In genomic region chr2:30829315-30829714, GRCm38 (mm10) we compare ENCODE assay signal across 9 mouse cellular contexts. TPM values are rescaled to one million over a fixed set of nuclear protein-coding genes. Genes with fewer than 3 reads are reported as not detected.
A peak's percentile ranks its signal among the peaks of the same experiment; 100 is the strongest.
DNase-seq lines count a peak whose midpoint lies in the region; ATAC-seq and TF ChIP-seq lines count a peak whose summit lies in the region.
"Had no signal": no experiment of that assay in that cellular context is flagged by ENCODE, and none has a peak within 500 bp of the region (broad histone marks: within the 10 kb centered on the region; RNA-seq: fewer than 3 reads in every experiment).

No protein-coding gene starts in this region.

- H3K4me1 ChIP-seq in lung, adult 2 months (ENCODE audit: control insufficient read depth, insufficient read depth, low read length) = peaks cover 7% of the 10 kb centered on the region
- peaks cover 13% of the 10 kb centered on the region for H3K4me1 ChIP-seq in hindbrain, embryonic 16.5 days (ENCODE audit: control insufficient read depth, insufficient read depth, low read depth, low read length)

- no peak overlapping the region for H3K27ac ChIP-seq in hindbrain, embryonic 16.5 days (ENCODE audit: low read depth, low read length)
- H3K27ac ChIP-seq: neural tube, embryonic 13.5 days had no signal

- H3K27me3 ChIP-seq in hindbrain, embryonic 16.5 days (replicated peaks; ENCODE audit: control insufficient read depth, insufficient read depth, low read length) = no peaks in the 10 kb centered on the region

- no peak for TF ChIP-seq POLR2A in lung, adult 2 months (IDR thresholded peaks at IDR 0.05; ENCODE audit: borderline replicate concordance, extremely low read depth, low read depth, low read length)

- 40% methylated on average over 5 of the region's 5 CpGs for WGBS in lung, adult 2 months
- 45% methylated on average over 5 of the region's 5 CpGs for WGBS in hindbrain, embryonic 16.5 days

- no peak overlapping the region for H3K4me2 ChIP-seq in hindbrain, embryonic 16.5 days (ENCODE audit: low read length)
- H3K4me2 ChIP-seq: neural tube, embryonic 13.5 days had no signal

- peak; percentile 65 for DNase-seq in embryo, embryonic 10 days (ENCODE audit: low spot score)
- DNase-seq in embryo, embryonic 11 days = no peak
- DNase-seq in lung, adult 2 months = no peak
- no peak for DNase-seq in lung, postnatal 25 days (ENCODE audit: low spot score)
- DNase-seq in spleen, postnatal 14 days (ENCODE audit: low spot score in 2 of 2) = peak; percentile 38 to 58
- DNase-seq in right cerebral cortex, postnatal 36 days (ENCODE audit: low spot score in 2 of 2) = no peak

- ATAC-seq in erythroblast, adult 5-6 weeks (replicated peaks; ENCODE audit: low FRiP score, poor library complexity, severe bottlenecking) = peak; percentile 41
- no peak for ATAC-seq in hindbrain, embryonic 16.5 days

- no peaks in the 10 kb centered on the region for H3K9me3 ChIP-seq in hindbrain, embryonic 16.5 days (ENCODE audit: control insufficient read depth, low read length)
- H3K9me3 ChIP-seq: neural tube, embryonic 13.5 days had no signal

- no peak overlapping the region for H3K9ac ChIP-seq in hindbrain, embryonic 16.5 days (ENCODE audit: low read depth, low read length)
- H3K9ac ChIP-seq: neural tube, embryonic 13.5 days had no signal

- peaks cover 12% of the 10 kb centered on the region for H3K36me3 ChIP-seq in hindbrain, embryonic 16.5 days (ENCODE audit: control insufficient read depth, insufficient read depth, low read length)

- TF ChIP-seq CTCF in lung, adult 2 months (IDR thresholded peaks at IDR 0.05; ENCODE audit: insufficient read depth, low read length) = peak; percentile 50

- H3K4me3 ChIP-seq in lung, adult 2 months (replicated peaks; ENCODE audit: extremely low read depth, low read depth, low read length) = no peak overlapping the region
- H3K4me3 ChIP-seq in hindbrain, embryonic 16.5 days (ENCODE audit: low read length) = no peak overlapping the region
- H3K4me3 ChIP-seq: neural tube, embryonic 13.5 days had no signal

RNA-seq across cellular contexts. Expression of gene Asb6, which starts 0.8 kb away (rescaled TPM):
- polyA plus RNA-seq in lung, adult 2 months (2012; rRNA removed) = 42.0 and 44.8 TPM in 2 replicates
- total RNA-seq in erythroblast, adult 5-6 weeks (2015; ENCODE audit: low replicate concordance) = 13.6 and 19.2 TPM in 2 replicates
- total RNA-seq in erythroblast, adult 5-6 weeks (2017; ENCODE audit: low replicate concordance) = 40.6 and 42.2 TPM in 2 replicates
- polyA plus RNA-seq in hindbrain, embryonic 16.5 days (2015; fragmentation: Nextera tagmentation; extraction: Ambion mirVana) = 44.9 and 47.2 TPM in 2 replicates

RNA-seq across cellular contexts. Expression of gene Prrx2, which starts 5.5 kb away (rescaled TPM):
- polyA plus RNA-seq in lung, adult 2 months (2012; rRNA removed) = 6.2 and 6.6 TPM in 2 replicates
- not detected in 2 replicates for total RNA-seq in erythroblast, adult 5-6 weeks (2015; ENCODE audit: low replicate concordance)
- not detected in 2 replicates for total RNA-seq in erythroblast, adult 5-6 weeks (2017; ENCODE audit: low replicate concordance)
- polyA plus RNA-seq in hindbrain, embryonic 16.5 days (2015; fragmentation: Nextera tagmentation; extraction: Ambion mirVana) = 2.3 and 2.5 TPM in 2 replicates

RNA-seq across cellular contexts. Expression of gene Ntmt1, which starts 21.7 kb away (rescaled TPM):
- polyA plus RNA-seq in lung, adult 2 months (2012; rRNA removed) = 20.2 and 23.4 TPM in 2 replicates
- total RNA-seq in erythroblast, adult 5-6 weeks (2015; ENCODE audit: low replicate concordance) = 2.7 TPM in 2 replicates
- total RNA-seq in erythroblast, adult 5-6 weeks (2017; ENCODE audit: low replicate concordance) = 3.9 TPM in 1 of 2 replicates, not detected in the other
- 99.3 and 108 TPM in 2 replicates for polyA plus RNA-seq in hindbrain, embryonic 16.5 days (2015; fragmentation: Nextera tagmentation; extraction: Ambion mirVana)

RNA-seq across cellular contexts. Expression of gene 1700001O22Rik, which starts 25.9 kb away (rescaled TPM):
- 1.8 and 2.2 TPM in 2 replicates for polyA plus RNA-seq in lung, adult 2 months (2012; rRNA removed)
- total RNA-seq in erythroblast, adult 5-6 weeks (2015; ENCODE audit: low replicate concordance) = not detected in 2 replicates
- not detected in 2 replicates for total RNA-seq in erythroblast, adult 5-6 weeks (2017; ENCODE audit: low replicate concordance)
- polyA plus RNA-seq in hindbrain, embryonic 16.5 days (2015; fragmentation: Nextera tagmentation; extraction: Ambion mirVana) = 1.4 and 1.5 TPM in 2 replicates

Comparison
In these comparisons a context has a peak if more than half of its experiments do, and no peak if none do; other contexts are left out.
1. DNase-seq: peak in embryo, embryonic 10 days (single experiment) and spleen, postnatal 14 days (2 of 2); none in embryo, embryonic 11 days (single experiment), lung, adult 2 months (single experiment), lung, postnatal 25 days (single experiment) and right cerebral cortex, postnatal 36 days (0 of 2).